Mouse (Mus musculus) MEL (cell line): ENCODE results near the gene Wrap73. TPM values are rescaled to one million over a fixed set of nuclear protein-coding genes. Genes with fewer than 3 reads are reported as not detected.

Experiments used
- DNase-seq: peaks from one replicate; pipeline ENCODE4 v3.0.0; 2011; ENCODE audit warnings: low read depth, low spot score
- H3K27ac ChIP-seq: 2 replicates; pipeline ENCODE4 v1.5.1; 2012; ENCODE audit warnings: low read depth, mild to moderate bottlenecking, control low read depth, low read length, moderate library complexity; ENCODE audit not compliant: control insufficient read depth
- H3K27me3 ChIP-seq, 2 experiments: fragments of 150-350 bp in 1 of 2; sonication (generic) in 1 of 2; 2 replicates each; pipeline ENCODE4 v1.6.1; 2012; ENCODE audit warnings: low read length in 2 of 2, mild to moderate bottlenecking in 2 of 2, improper control_type of control experiment in 1 of 2, moderate library complexity in 1 of 2; ENCODE audit not compliant: insufficient read depth in 2 of 2, control insufficient read depth in 1 of 2
- H3K36me3 ChIP-seq, 2 experiments: 2 replicates each; pipeline ENCODE4 v1.6.1; 2012 to 2014; ENCODE audit warnings: low read length in 2 of 2, improper control_type of control experiment in 1 of 2, inconsistent platforms in 1 of 2, mild to moderate bottlenecking in 1 of 2; ENCODE audit not compliant: insufficient read depth in 2 of 2, control insufficient read depth in 1 of 2
- H3K4me1 ChIP-seq, 2 experiments: fragments of 150-350 bp in 1 of 2; sonication (generic) in 1 of 2; 2 replicates each; pipeline ENCODE4 v1.6.1; 2012; ENCODE audit warnings: low read length in 2 of 2, improper control_type of control experiment in 1 of 2, mild to moderate bottlenecking in 1 of 2; ENCODE audit not compliant: insufficient read depth in 2 of 2, control insufficient read depth in 1 of 2
- H3K4me3 ChIP-seq, 2 experiments: fragments of 150-350 bp in 1 of 2; sonication (generic) in 1 of 2; 2 replicates each; pipeline ENCODE4 v1.5.1; 2012; ENCODE audit warnings: low read depth in 2 of 2, low read length in 2 of 2, mild to moderate bottlenecking in 2 of 2, moderate library complexity in 2 of 2, control low read depth in 1 of 2, improper control_type of control experiment in 1 of 2; ENCODE audit not compliant: control insufficient read depth in 1 of 2, insufficient read depth in 1 of 2
- H3K79me2 ChIP-seq: 2 replicates; pipeline ENCODE4 v1.6.1; 2012; ENCODE audit warnings: mild to moderate bottlenecking, low read length, moderate library complexity; ENCODE audit not compliant: control insufficient read depth, poor library complexity, insufficient read depth
- H3K9ac ChIP-seq: 2 replicates; pipeline ENCODE4 v1.6.1; 2012; ENCODE audit warnings: low read depth, mild to moderate bottlenecking, control low read depth, low read length, moderate library complexity; ENCODE audit not compliant: control insufficient read depth, poor library complexity, severe bottlenecking
- H3K9me3 ChIP-seq: fragments of 150-350 bp; sonication (generic); replicated peaks from 2 replicates; pipeline ENCODE4 v1.6.1; 2012; ENCODE audit warnings: mild to moderate bottlenecking, low read length, improper control_type of control experiment, moderate library complexity; ENCODE audit not compliant: insufficient read depth
- CHD1 ChIP-seq: IDR thresholded peaks from 2 replicates; pipeline ENCODE4 v1.6.1; 2012; ENCODE audit warnings: low read depth, mild to moderate bottlenecking, inconsistent platforms, low read length, improper control_type of control experiment
- CTCF ChIP-seq, 3 experiments: IDR thresholded peaks in 2 of 3; conservative IDR thresholded peaks in 1 of 3; 2 replicates each; pipeline ENCODE4 v1.5.1; 2011 to 2012; ENCODE audit warnings: low read length in 3 of 3, low read depth in 2 of 3, mild to moderate bottlenecking in 2 of 3, improper control_type of control experiment in 1 of 3, inconsistent platforms in 1 of 3, mixed read lengths in 1 of 3, moderate library complexity in 1 of 3; ENCODE audit not compliant: control insufficient read depth in 1 of 3, insufficient read depth in 1 of 3, poor library complexity in 1 of 3, severe bottlenecking in 1 of 3
- E2F4 ChIP-seq: IDR thresholded peaks from 2 replicates; pipeline ENCODE4 v1.6.1; 2011; ENCODE audit warnings: low read depth, low read length, improper control_type of control experiment, borderline replicate concordance
- ELF1 ChIP-seq: IDR thresholded peaks from 2 replicates; pipeline ENCODE4 v1.6.1; 2014; ENCODE audit warnings: low read depth, mild to moderate bottlenecking, inconsistent platforms, low read length, improper control_type of control experiment, moderate library complexity
- EP300 ChIP-seq, 2 experiments: IDR thresholded peaks; 2 replicates each; pipeline ENCODE4 v1.6.1; 2011; ENCODE audit warnings: improper control_type of control experiment in 2 of 2, low read length in 2 of 2, low read depth in 1 of 2, mild to moderate bottlenecking in 1 of 2
- GABPA ChIP-seq: IDR thresholded peaks from 2 replicates; pipeline ENCODE4 v1.6.1; 2012; ENCODE audit warnings: low read depth, mild to moderate bottlenecking, inconsistent platforms, low read length, improper control_type of control experiment, moderate library complexity
- GATA1 ChIP-seq: IDR thresholded peaks from 2 replicates; pipeline ENCODE4 v1.6.1; 2011; ENCODE audit warnings: low read depth, low read length, improper control_type of control experiment
- HCFC1 ChIP-seq: IDR thresholded peaks from 2 replicates; pipeline ENCODE4 v1.6.1; 2012; ENCODE audit warnings: low read depth, mild to moderate bottlenecking, inconsistent platforms, low read length, improper control_type of control experiment, moderate library complexity
- JUND ChIP-seq: IDR thresholded peaks from 2 replicates; pipeline ENCODE4 v1.6.1; 2011; ENCODE audit warnings: low read depth, mild to moderate bottlenecking, improper control_type of control experiment, low read length
- KAT2A ChIP-seq: conservative IDR thresholded peaks from 2 replicates; pipeline ENCODE4 v1.6.1; 2012; ENCODE audit warnings: low read depth, low read length, improper control_type of control experiment, inconsistent platforms
- MAFK ChIP-seq: IDR thresholded peaks from 2 replicates; pipeline ENCODE4 v1.6.1; 2011; ENCODE audit warnings: low read depth, mild to moderate bottlenecking, low read length, improper control_type of control experiment, borderline replicate concordance
- MAX ChIP-seq: IDR thresholded peaks from 2 replicates; pipeline ENCODE4 v1.6.1; 2011; ENCODE audit warnings: low read length, improper control_type of control experiment
- MAZ ChIP-seq: IDR thresholded peaks from 2 replicates; pipeline ENCODE4 v1.6.1; 2012; ENCODE audit warnings: low read depth, mild to moderate bottlenecking, inconsistent platforms, low read length, improper control_type of control experiment
- MEF2A ChIP-seq: IDR thresholded peaks from 2 replicates; pipeline ENCODE4 v1.6.1; 2014; ENCODE audit warnings: low read depth, mild to moderate bottlenecking, inconsistent platforms, low read length, improper control_type of control experiment; ENCODE audit not compliant: poor library complexity, insufficient replicate concordance, severe bottlenecking; ENCODE audit errors: extremely low read depth
- MXI1 ChIP-seq: IDR thresholded peaks from 2 replicates; pipeline ENCODE4 v1.6.1; 2011; ENCODE audit warnings: mild to moderate bottlenecking, low read depth, low read length, improper control_type of control experiment
- MYB ChIP-seq: IDR thresholded peaks from 2 replicates; pipeline ENCODE4 v1.6.1; 2011; ENCODE audit warnings: mild to moderate bottlenecking, low read depth, low read length, improper control_type of control experiment
- NELFE ChIP-seq: IDR thresholded peaks from 2 replicates; pipeline ENCODE4 v1.6.1; 2011; ENCODE audit warnings: low read depth, low read length, improper control_type of control experiment
- NRF1 ChIP-seq: IDR thresholded peaks from 2 replicates; pipeline ENCODE4 v1.6.1; 2014; ENCODE audit warnings: low read depth, mild to moderate bottlenecking, inconsistent platforms, low read length, improper control_type of control experiment, moderate library complexity; ENCODE audit not compliant: poor library complexity, insufficient read depth, severe bottlenecking
- POLR2A ChIP-seq, 2 experiments: IDR thresholded peaks; 2 replicates each; pipeline ENCODE4 v1.6.1; 2011 to 2012; ENCODE audit warnings: low read length in 2 of 2, mild to moderate bottlenecking in 2 of 2, control low read depth in 1 of 2, improper control_type of control experiment in 1 of 2, low read depth in 1 of 2, moderate library complexity in 1 of 2; ENCODE audit not compliant: control insufficient read depth in 1 of 2, insufficient read depth in 1 of 2, poor library complexity in 1 of 2
- RAD21 ChIP-seq: IDR thresholded peaks from 2 replicates; pipeline ENCODE4 v1.6.1; 2011; ENCODE audit warnings: mild to moderate bottlenecking, low read depth, low read length, improper control_type of control experiment
- RCOR1 ChIP-seq: IDR thresholded peaks from 2 replicates; pipeline ENCODE4 v1.6.1; 2012; ENCODE audit warnings: low read depth, mild to moderate bottlenecking, inconsistent platforms, low read length, improper control_type of control experiment
- SMC3 ChIP-seq: IDR thresholded peaks from 2 replicates; pipeline ENCODE4 v1.6.1; 2011; ENCODE audit warnings: low read depth, low read length, improper control_type of control experiment
- TAL1 ChIP-seq: IDR thresholded peaks from 2 replicates; pipeline ENCODE4 v1.6.1; 2012; ENCODE audit warnings: mild to moderate bottlenecking, inconsistent platforms, low read length, moderate library complexity, mixed read lengths
- TBP ChIP-seq: IDR thresholded peaks from 2 replicates; pipeline ENCODE4 v1.8.0; 2011; ENCODE audit warnings: low read depth, low read length, improper control_type of control experiment
- UBTF ChIP-seq: IDR thresholded peaks from 2 replicates; pipeline ENCODE4 v1.6.1; 2012; ENCODE audit warnings: low read depth, mild to moderate bottlenecking, inconsistent platforms, low read length, improper control_type of control experiment, moderate library complexity, borderline replicate concordance; ENCODE audit not compliant: insufficient read depth
- USF1 ChIP-seq: IDR thresholded peaks from 2 replicates; pipeline ENCODE4 v1.6.1; 2014; ENCODE audit warnings: low read depth, mild to moderate bottlenecking, inconsistent platforms, low read length, improper control_type of control experiment, moderate library complexity
- ZC3H11A ChIP-seq: IDR thresholded peaks from 2 replicates; pipeline ENCODE4 v1.6.1; 2012; ENCODE audit warnings: low read depth, mild to moderate bottlenecking, inconsistent platforms, low read length, improper control_type of control experiment
- ZKSCAN1 ChIP-seq: IDR thresholded peaks from 2 replicates; pipeline ENCODE4 v1.6.1; 2012; ENCODE audit warnings: low read depth, mild to moderate bottlenecking, inconsistent platforms, low read length, improper control_type of control experiment, moderate library complexity
- ZMIZ1 ChIP-seq: IDR thresholded peaks from 2 replicates; pipeline ENCODE4 v1.6.1; 2012; ENCODE audit warnings: low read depth, mild to moderate bottlenecking, inconsistent platforms, low read length, improper control_type of control experiment, moderate library complexity
- polyA plus RNA-seq, 2 experiments: library from polyadenylated mRNA; stranded (reverse) in 1 of 2; unstranded in 1 of 2; fragments of >175 nt in 1 of 2; fragments of >200 nt in 1 of 2; gene quantifications; 2 replicates each; pipeline versions ENCODE4 v1.2.1 to v1.2.4; 2012; ENCODE audit warnings: low replicate concordance in 2 of 2, low read depth in 1 of 2; ENCODE audit not compliant: insufficient read length in 2 of 2, insufficient read depth in 1 of 2, missing spikeins in 1 of 2
- total RNA-seq: library from RNA; depleted of rRNA; stranded (reverse); fragments of 300-350 nt; gene quantifications from 2 replicates; pipeline ENCODE4 v1.2.3, GENCODE M21; 2012

Wrap73 gene
- total and polyA plus RNA-seq, 3 experiments = 41.7 to 49.7 TPM; not detected in 1

- no peak for TF ChIP-seq UBTF
- no peak for TF ChIP-seq JUND
- peak; percentile 39 to 91; a peak in 3 of 4 replicates for TF ChIP-seq POLR2A (IDR thresholded peaks at IDR 0.05; ENCODE audit: control insufficient read depth in 1 of 2, insufficient read depth in 1 of 2, low read depth in 1 of 2, low read length in 2 of 2, poor library complexity in 1 of 2)
- TF ChIP-seq MEF2A = no peak
- TF ChIP-seq MXI1 = peak; percentile 88
- 0 out of 2 replicates have a peak, but pooled peaks have one; percentile 15 for TF ChIP-seq RCOR1
- TF ChIP-seq MAFK = no peak
- no peak for TF ChIP-seq RAD21
- TF ChIP-seq ZKSCAN1 = no peak
- TF ChIP-seq CTCF (IDR thresholded peaks at IDR 0.05 in 2 of 3, conservative IDR thresholded peaks at IDR 0.05 in 1 of 3; ENCODE audit: control insufficient read depth in 1 of 3, insufficient read depth in 1 of 3, low read depth in 2 of 3, low read length in 3 of 3, poor library complexity in 1 of 3, severe bottlenecking in 1 of 3) = no peak
- no peak for TF ChIP-seq CHD1
- peak; percentile 62 for TF ChIP-seq NELFE
- no peak for TF ChIP-seq MYB
- no peak for TF ChIP-seq ZMIZ1
- TF ChIP-seq ELF1 = peak; percentile 83
- TF ChIP-seq GABPA = no peak
- no peak for TF ChIP-seq E2F4
- 0 out of 2 replicates have a peak, but pooled peaks have one; percentile 40 for TF ChIP-seq MAZ
- peak; percentile 48; the same call in 1 of the 2 replicates for TF ChIP-seq GATA1
These were observed 18.6 kb downstream of the Wrap73 start, which contains the start of gene Tprgl (continued) for GRCm38 (mm10) chr4:154160538-154161390.

GRCm38 (mm10) chr4:154163296-154163695 is 21.1 kb downstream of the Wrap73 start:
- Histone ChIP-seq H3K27me3 (no peaks in the 10 kb centered on the region), H3K27ac (no peak overlapping the region), H3K9me3 (no peaks in the 10 kb centered on the region), H3K9ac (no peak overlapping the region), H3K36me3 (peaks cover 2 to 6% of the 10 kb centered on the region in 2 experiments; a peak in 2 of 4 replicates), H3K79me2 (peaks cover 3% of the 10 kb centered on the region), H3K4me1 (peaks cover 0 to 4% of the 10 kb centered on the region in 2 experiments; a peak in 2 of 4 replicates), H3K4me3 (no peak overlapping the region)
- peak; percentile 63 for DNase-seq
- no peak for TF ChIP-seq NELFE
- TF ChIP-seq KAT2A = no peak
- peak; percentile 74 to 82 (median 79) for TF ChIP-seq CTCF (IDR thresholded peaks at IDR 0.05 in 2 of 3, conservative IDR thresholded peaks at IDR 0.05 in 1 of 3; ENCODE audit: control insufficient read depth in 1 of 3, insufficient read depth in 1 of 3, low read depth in 2 of 3, low read length in 3 of 3, poor library complexity in 1 of 3, severe bottlenecking in 1 of 3)
- TF ChIP-seq MXI1 = no peak
- no peak for TF ChIP-seq CHD1
- no peak for TF ChIP-seq TAL1
- TF ChIP-seq MEF2A = no peak
- TF ChIP-seq JUND = no peak
- TF ChIP-seq MAZ = no peak
- TF ChIP-seq HCFC1 = no peak
- TF ChIP-seq GATA1 = no peak
- TF ChIP-seq USF1 = no peak
- TF ChIP-seq ELF1 = no peak
- peak; percentile 70 for TF ChIP-seq SMC3
- peak; percentile 20; the same call in 1 of the 2 replicates for TF ChIP-seq ZC3H11A
- TF ChIP-seq NRF1 = no peak
- no peak for TF ChIP-seq TBP
- no peak for TF ChIP-seq MAX
- no peak for TF ChIP-seq E2F4
- TF ChIP-seq EP300 (IDR thresholded peaks at IDR 0.05; ENCODE audit: low read depth in 1 of 2, low read length in 2 of 2) = no peak
- peak; percentile 61 for TF ChIP-seq RAD21
